Mouse (Mus musculus) C2C12 (cell line): ENCODE data around the gene Sf3a1. TPM values are rescaled to one million over a fixed set of nuclear protein-coding genes. Genes with fewer than 3 reads are reported as not detected.

Source experiments
- H3K27me3 ChIP-seq: one replicate; pipeline ENCODE4 v1.6.1; 2011; ENCODE audit not compliant: control insufficient read depth, insufficient read depth, insufficient read length
- H3K36me3 ChIP-seq: one replicate; pipeline ENCODE4 v1.6.1; 2011; ENCODE audit not compliant: control insufficient read depth, insufficient read depth
- H3K4me3 ChIP-seq: one replicate; pipeline ENCODE4 v1.5.1; 2011; ENCODE audit warnings: mild to moderate bottlenecking, control low read depth; ENCODE audit not compliant: poor library complexity, insufficient read depth, severe bottlenecking
- H3K79me2 ChIP-seq: one replicate; pipeline ENCODE4 v1.6.1; 2011; ENCODE audit not compliant: control insufficient read depth, insufficient read depth
- H3K79me3 ChIP-seq: one replicate; pipeline ENCODE4 v1.6.1; 2011; ENCODE audit warnings: low read depth, control low read depth
- H3ac ChIP-seq: one replicate; pipeline ENCODE3; 2011; ENCODE audit warnings: low read depth; ENCODE audit not compliant: control insufficient read depth, insufficient read length
- CEBPB ChIP-seq: IDR thresholded peaks from one replicate; pipeline ENCODE4 v1.6.1; 2011; ENCODE audit warnings: low read depth, mild to moderate bottlenecking, control low read depth, moderate library complexity
- CTCF ChIP-seq: IDR thresholded peaks from one replicate; pipeline ENCODE4 v1.5.1; 2011; ENCODE audit not compliant: control insufficient read depth, insufficient read depth, insufficient read length
- FOSL1 ChIP-seq: IDR thresholded peaks from one replicate; pipeline ENCODE4 v1.8.0; 2011; ENCODE audit warnings: mild to moderate bottlenecking, low read length; ENCODE audit not compliant: poor library complexity, insufficient read depth, severe bottlenecking
- MAX ChIP-seq: IDR thresholded peaks from one replicate; pipeline ENCODE4 v1.6.1; 2011; ENCODE audit warnings: mild to moderate bottlenecking, control low read depth
- MYOD1 ChIP-seq: IDR thresholded peaks from one replicate; pipeline ENCODE4 v1.6.1; 2011; ENCODE audit warnings: low read depth; ENCODE audit not compliant: control insufficient read depth, insufficient read length
- MYOG ChIP-seq: IDR thresholded peaks from one replicate; pipeline ENCODE4 v1.6.1; 2011; ENCODE audit not compliant: control insufficient read depth, insufficient read length; ENCODE audit errors: extremely low read depth
- USF1 ChIP-seq: IDR thresholded peaks from one replicate; pipeline ENCODE4 v1.6.1; 2011; ENCODE audit warnings: low read depth, mild to moderate bottlenecking, control low read depth, moderate library complexity
- microRNA-seq: library from miRNA; unstranded; fragments of <30 nt; microRNA quantifications from one replicate; pipeline ENCODE4, GENCODE M21; 2019; ENCODE audit warnings: borderline microRNAs expressed
- polyA plus RNA-seq: library from polyadenylated mRNA; unstranded; fragments of >200 nt; fragmentation: generic; extraction: Trizol; gene quantifications from one replicate; pipeline ENCODE4 v1.2.1, GENCODE M21; 2012; ENCODE audit warnings: missing spikeins

Gene Sf3a1
- polyA plus RNA-seq, 1 experiment = 64.9 TPM

- TF ChIP-seq MYOG (no peak), FOSL1 (no peak), MAX (no peak), CEBPB (no peak), CTCF (no peak), MYOD1 (no peak), USF1 (no peak)
- H3K36me3 ChIP-seq = no peaks in the 10 kb centered on the region
- no peaks in the 10 kb centered on the region for H3K79me2 ChIP-seq
- H3K79me3 ChIP-seq = no peaks in the 10 kb centered on the region
- no peak overlapping the region for H3K4me3 ChIP-seq
- H3K27me3 ChIP-seq = no peaks in the 10 kb centered on the region
- H3ac ChIP-seq = no peak overlapping the region
These were observed 66.6 kb downstream of the Sf3a1 start for GRCm38 (mm10) chr11:4226569-4227325.

DNA sequence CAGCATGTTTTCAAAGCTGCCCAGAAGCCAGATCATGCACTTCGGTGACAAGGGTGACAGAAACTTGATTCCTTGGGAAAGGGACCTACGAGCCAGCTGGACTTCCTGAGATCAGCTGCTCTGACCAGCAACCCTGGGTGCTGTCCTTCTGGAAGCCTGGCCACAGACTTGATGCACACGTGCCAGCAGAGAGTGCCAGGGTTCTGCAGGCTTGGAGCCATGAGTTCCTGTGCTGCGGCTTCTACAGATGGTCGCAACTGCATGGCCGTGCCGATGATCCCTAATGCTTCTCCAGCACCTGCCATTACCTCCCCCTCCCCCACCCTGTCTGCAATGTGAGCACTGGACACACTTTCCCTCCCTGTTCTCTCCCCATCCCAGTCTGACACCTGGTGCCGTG is 68.3 kb downstream of the Sf3a1 start:
- no peaks in the 10 kb centered on the region for H3K79me2 ChIP-seq
- no peak overlapping the region for H3ac ChIP-seq
- H3K4me3 ChIP-seq = no peak overlapping the region
- H3K36me3 ChIP-seq = no peaks in the 10 kb centered on the region
- H3K79me3 ChIP-seq = no peaks in the 10 kb centered on the region
- peak; percentile 10 for TF ChIP-seq USF1
- TF ChIP-seq MAX = no peak
- H3K27me3 ChIP-seq = no peaks in the 10 kb centered on the region

- no peak overlapping the region for H3ac ChIP-seq
- no peaks in the 10 kb centered on the region for H3K27me3 ChIP-seq
- no peaks in the 10 kb centered on the region for H3K79me2 ChIP-seq
- H3K79me3 ChIP-seq = no peaks in the 10 kb centered on the region
- H3K36me3 ChIP-seq = no peaks in the 10 kb centered on the region
- H3K4me3 ChIP-seq = no peak overlapping the region
- TF ChIP-seq MAX = no peak
- no peak for TF ChIP-seq CEBPB
- TF ChIP-seq FOSL1 = no peak
- no peak for TF ChIP-seq USF1
- TF ChIP-seq CTCF = no peak
- no peak for TF ChIP-seq MYOG
- no peak for TF ChIP-seq MYOD1
These were observed 69.7 kb downstream of the Sf3a1 start for GRCm38 (mm10) chr11:4229841-4230240.

- Histone ChIP-seq H3K79me2 (no peaks in the 10 kb centered on the region), H3K79me3 (no peaks in the 10 kb centered on the region), H3K27me3 (no peaks in the 10 kb centered on the region), H3K4me3 (no peak overlapping the region), H3ac (no peak overlapping the region), H3K36me3 (no peaks in the 10 kb centered on the region)
- no peak for TF ChIP-seq MYOD1
- no peak for TF ChIP-seq USF1
- TF ChIP-seq MYOG = no peak
- no peak for TF ChIP-seq MAX
- no peak for TF ChIP-seq CEBPB
These were observed 71.3 kb downstream of the Sf3a1 start for GRCm38 (mm10) chr11:4231435-4231834.

Small RNA genes within 50 kb of the gene (microRNA-seq; reads per million reads assigned to microRNA genes)
- 7.5 reads per million, percentile 55 among the genes with 10 or more reads in this experiment for gene Mir3060

Other genes starting within 250 kb of the Sf3a1 start
- gene Slc35e4, start 245.7 kb upstream of the Sf3a1 start, polyA plus RNA-seq = 58.0 TPM
- gene Tcn2, start 228.2 kb upstream of the Sf3a1 start, polyA plus RNA-seq = 3.4 TPM
- gene Pes1, start 196.4 kb upstream of the Sf3a1 start, polyA plus RNA-seq = 146 TPM
- gene 4930556J24Rik, start 183.6 kb upstream of the Sf3a1 start, polyA plus RNA-seq = 0.07 TPM
- 0.06 TPM for gene Gal3st1, start 176.7 kb upstream of the Sf3a1 start, polyA plus RNA-seq
- not detected for gene Sec14l4, start 128.9 kb upstream of the Sf3a1 start, polyA plus RNA-seq
- gene Sec14l3, start 95.5 kb upstream of the Sf3a1 start, polyA plus RNA-seq = not detected
- gene Mtfp1, start 64.9 kb upstream of the Sf3a1 start, polyA plus RNA-seq = 10.8 TPM
- gene Sec14l2, start 36.9 kb upstream of the Sf3a1 start, polyA plus RNA-seq = 7.3 TPM
- gene Rnf215, start 25.1 kb upstream of the Sf3a1 start, polyA plus RNA-seq = 13.6 TPM
- 3.7 TPM for gene Ccdc157, start 57 bp upstream of the Sf3a1 start, polyA plus RNA-seq
- gene Tbc1d10a, start 26.4 kb downstream of the Sf3a1 start, polyA plus RNA-seq = 22.4 TPM
- gene Castor1, start 57.9 kb downstream of the Sf3a1 start, polyA plus RNA-seq = 1.5 TPM
- not detected for gene Osm, start 76.1 kb downstream of the Sf3a1 start, polyA plus RNA-seq
- gene Lif, start 97.2 kb downstream of the Sf3a1 start, polyA plus RNA-seq = 1.0 TPM